Mouse (Mus musculus): ENCODE measurements around the gene Tbca.

Gene Tbca

DNA sequence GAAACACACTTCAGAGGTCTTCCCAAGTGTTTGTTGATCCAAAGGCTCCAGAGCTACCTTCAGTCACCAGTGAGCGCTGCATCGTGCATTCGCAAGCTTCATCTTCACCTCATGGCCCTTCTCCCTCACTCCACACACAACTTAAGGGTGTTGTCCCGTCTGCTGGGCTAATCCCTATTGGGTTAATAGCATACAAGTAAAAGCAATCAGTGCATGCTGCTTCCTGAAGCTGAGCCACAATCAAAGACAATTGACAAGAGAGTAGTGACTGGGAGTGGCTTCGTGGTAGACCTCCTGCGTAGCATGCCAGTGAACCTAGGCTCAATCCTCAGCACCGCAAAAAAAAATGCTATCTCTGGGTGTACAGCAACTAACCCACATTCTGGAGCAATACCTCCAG lies 59.2 kb downstream of the Tbca start:
- no peak for DNase-seq (ENCODE audit: low spot score)

DNA sequence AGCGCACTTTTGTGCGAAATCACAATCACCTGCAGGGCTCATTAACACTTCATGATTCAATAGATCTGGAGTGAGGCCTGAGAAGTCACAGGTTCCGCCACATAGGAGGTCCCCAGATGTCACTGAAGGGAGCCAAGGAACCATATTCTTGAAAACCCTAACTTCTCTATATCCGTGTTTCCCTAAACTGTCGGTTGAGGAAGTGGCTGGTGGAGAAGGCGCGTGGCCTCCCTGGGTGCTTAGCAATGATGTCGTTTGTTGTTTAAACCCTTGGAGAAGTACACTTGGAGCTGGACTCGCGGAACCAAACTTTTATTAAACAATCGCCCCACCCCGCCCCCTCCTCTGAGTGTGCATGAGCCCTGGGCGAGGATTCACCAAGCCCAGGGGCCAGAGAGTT lies 60.6 kb downstream of the Tbca start:
- no peak for DNase-seq (ENCODE audit: low spot score)

DNA sequence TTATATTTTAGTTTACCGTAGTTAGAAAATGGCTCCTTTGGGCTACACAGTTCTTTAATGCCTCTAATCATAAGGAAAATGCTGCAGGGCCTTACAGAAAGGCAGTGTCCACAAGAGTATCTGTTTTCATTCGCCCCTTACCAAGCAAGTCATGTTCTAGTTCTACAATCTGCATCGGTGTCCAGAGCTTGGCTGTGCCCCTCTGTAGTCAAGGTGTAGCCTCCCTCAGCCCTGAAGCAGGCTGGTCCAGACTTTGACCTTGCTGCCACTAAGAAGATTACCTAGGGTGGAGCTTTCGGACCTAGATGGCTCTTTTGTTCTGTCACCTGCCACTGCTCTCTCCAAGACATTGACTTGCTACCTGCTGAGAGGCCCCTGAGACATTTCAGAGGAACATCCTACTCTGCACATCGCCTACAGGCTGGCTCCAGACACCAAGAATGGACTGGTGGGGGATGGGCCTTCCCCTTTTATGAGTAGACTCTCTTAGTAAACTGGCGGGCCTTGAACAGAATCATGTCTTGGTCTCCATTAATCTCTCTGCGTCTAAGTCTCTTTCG lies 69.4 kb downstream of the Tbca start:
- DNase-seq (ENCODE audit: low spot score), result no peak

DNA sequence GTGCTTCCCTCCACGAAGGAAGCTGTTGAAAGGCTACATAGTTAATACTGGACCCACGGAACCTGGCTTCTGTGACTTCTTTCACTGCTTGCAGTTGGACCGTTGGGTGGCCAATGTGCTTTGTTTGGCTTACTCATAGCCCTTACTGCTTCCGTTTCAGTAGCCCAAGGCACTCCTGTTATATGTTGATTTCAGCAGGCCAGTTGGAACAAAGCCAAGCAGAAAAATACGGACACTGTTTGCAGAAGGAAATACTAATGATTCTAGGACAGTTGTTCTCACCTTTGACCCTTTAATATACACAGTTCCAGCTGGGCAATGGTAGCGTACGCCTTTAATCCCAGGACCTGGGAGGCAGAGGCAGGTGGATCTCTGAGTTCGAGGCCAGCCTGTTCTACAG lies 70.5 kb downstream of the Tbca start:
- DNase-seq (ENCODE audit: low spot score), result no peak

DNA sequence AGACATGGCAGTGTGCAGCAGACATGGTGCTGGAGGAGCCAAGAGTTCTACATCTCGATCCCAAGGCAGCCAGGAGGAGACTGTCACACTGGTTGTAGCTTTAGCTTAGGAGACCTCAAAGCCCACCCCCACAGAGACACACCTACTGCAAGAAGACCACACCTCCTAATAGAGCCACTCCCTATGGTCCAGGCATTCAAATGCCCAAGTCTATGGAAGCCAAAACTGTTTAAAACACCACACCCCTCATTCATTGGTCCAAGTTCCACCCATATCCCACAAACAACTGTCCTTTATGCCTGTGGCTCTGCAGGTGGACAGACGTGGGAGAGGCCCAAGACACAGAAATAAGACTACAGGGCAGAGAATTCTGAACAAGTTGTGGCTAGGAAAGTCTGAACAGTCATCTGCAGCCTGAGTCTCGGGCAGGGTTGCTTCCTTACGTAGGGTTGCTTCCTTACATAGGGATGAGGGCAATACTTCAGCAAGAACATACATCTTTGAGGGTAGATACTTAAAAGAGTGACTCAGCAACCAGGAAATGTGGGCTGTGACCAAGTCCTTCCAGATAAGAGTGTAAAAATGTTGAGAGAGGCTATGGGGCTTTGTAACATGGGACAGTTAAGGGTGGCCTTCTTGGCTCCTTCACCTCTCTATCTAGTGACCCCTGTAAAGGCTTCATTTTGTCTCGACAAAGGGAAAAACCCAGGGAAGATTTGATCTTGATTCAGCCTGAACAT lies 74.0 kb downstream of the Tbca start:
- no peak for DNase-seq (ENCODE audit: low spot score)

DNA sequence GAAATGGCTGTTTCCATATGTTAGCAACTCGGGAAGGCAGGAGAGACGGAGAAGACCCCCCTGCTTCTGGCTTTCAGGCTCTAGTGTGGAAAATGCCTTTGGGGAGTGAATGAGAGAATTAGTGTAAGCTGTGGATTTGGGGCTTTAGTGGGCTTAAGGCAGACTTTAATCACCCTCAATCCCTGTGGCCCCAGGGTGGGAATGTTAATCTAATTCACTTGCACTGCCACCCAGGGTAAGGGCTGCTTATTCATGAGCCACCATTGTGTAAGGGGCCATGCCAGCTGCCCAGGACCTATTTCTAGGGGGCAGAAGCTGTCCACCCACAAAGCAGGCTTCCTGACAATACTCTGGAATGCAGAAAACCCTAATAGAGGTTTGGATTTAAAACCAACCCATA lies 78.2 kb downstream of the Tbca start:
- no peak for DNase-seq (ENCODE audit: low spot score)

DNA sequence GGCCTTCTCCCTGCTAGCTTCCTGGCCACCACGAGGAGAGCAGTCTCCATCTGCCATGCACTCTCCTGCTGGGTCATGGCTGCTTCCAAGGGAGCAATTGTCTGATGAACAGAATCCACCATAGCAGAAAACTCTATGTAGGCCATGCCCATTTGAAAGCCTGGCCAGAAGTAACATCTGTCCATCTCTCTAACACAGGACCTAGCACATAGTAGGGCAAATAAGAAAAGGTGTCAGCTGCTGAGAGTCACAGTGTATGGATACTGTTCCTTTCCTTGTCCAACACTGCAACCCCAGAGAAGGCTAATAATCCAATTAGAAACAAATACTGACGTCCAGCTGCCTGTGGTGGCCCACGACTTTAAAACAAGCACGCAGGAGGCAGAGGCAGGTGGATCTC lies 79.1 kb downstream of the Tbca start:
- no peak for DNase-seq (ENCODE audit: low spot score)

DNA sequence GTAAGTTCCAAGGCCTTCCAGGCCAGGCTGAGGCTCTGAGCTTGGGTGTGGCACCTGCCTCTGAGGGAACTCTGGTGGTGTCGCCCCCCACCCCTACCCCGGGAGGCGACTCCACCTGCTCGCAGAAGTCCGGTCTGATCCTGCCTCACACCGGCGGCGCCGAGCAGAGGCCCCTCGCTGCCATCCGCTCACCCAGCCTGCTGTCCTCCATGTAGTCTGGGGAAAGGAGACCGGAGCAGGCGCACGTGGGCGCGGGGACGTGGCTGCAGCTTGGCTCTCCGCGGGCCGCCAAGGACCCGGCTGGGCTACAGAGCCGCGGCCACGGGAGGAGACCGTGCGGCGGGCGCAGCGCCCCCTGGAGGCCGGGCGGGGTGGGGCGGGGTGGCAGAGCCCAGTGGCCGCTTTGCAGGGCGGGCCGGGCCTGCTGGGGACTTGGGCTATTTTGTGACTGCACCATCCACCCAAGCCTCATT lies 79.8 kb downstream of the Tbca start:
- peak; percentile 22 for DNase-seq (ENCODE audit: low spot score)

DNA sequence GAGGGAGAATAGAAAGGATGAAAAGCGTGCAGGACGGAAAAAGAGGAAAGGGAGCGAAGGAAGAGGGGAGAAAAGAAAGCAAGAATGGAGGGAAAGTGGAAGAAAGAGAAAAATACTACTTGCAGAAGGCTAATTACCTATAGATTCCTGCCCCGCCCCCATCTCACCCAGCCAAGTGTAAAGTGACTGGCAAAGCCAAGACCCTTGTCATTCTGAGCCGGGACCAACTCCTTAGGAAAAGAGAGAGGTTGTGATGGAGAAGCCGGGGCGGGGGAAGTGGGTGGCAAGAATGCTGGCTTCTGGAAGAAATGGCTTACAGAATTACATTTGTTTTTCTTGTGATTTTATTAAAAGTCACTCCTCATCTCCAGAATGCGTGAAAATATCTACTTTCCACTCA lies 80.8 kb downstream of the Tbca start:
- DNase-seq (ENCODE audit: low spot score), result no peak

DNA sequence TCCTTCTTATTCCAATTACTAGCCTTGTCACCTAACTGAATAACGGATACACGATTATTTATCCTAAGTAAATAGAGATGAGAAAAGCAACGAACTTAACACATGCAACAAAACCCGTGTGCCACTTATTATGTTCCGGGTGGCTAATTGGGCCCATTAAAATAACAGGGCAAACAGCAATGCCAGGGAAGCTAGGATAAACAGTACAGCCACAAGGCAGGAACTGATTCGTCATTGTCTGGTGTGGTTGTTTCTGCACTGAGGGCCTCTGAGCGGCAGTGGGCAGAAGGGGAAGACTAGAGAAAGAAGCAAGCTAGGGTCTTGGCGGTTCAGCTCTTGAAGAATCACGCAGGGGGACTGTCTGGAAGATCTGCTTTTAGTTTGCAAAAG lies 81.4 kb downstream of the Tbca start:
- DNase-seq (ENCODE audit: low spot score), result no peak

DNA sequence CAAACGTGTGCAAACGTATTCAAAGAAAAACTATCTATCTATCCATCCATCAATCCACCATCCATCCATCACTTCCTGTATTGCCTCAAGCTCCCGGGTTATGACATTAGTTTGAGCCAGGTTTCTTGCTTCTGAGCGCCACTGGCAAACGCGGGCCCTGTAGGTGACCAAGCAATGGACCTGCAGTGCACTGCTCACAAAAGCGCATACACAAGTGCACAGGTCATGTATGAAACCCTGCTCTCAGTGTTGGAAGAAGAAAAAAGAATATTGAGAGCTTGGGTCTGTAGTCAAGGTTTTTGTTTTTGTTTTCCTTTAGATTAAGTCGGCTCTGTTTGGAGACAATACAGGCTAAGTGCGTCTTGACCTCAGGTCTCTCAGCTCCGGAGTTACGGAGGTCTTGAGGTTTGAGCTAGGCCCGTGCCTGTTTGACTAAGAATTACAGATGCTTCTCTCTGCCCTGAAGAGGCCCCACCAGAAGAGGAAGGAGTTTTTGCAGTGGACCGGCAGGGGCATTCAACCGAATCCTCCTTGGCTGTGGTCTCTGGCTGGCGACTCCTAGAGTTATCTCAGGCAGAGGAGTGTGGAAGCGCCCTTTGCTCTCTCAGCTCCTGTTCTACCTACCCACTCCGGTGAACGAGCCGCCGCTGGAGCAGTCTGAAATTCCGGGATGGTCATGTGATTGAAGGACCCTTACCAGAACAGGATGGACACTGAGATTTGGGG lies 81.9 kb downstream of the Tbca start:
- no peak for DNase-seq (ENCODE audit: low spot score)

DNA sequence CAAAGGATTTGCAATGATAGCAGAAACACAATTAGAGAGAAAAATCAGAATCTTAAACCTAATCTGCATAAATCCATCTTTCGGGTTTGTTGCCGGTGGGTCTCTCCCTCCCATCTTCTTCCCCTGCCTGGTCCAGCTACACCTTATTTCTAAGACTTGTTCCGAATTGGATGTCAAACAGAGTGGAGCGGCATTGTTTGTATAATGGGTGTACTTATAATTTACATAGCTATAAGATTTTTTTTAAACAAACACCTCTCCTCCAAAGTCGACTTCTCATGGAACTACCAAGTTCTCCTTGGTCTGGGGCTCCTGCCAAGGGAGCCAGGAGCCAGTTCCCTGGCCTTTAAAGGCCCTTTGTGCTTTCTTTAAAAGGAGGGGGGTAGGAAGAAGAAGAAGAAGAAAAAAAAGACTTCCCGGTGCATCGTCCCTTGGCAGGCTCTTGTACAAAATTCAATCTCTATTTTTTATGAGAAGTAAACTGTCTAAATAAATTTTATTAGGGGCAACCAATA lies 83.2 kb downstream of the Tbca start:
- no peak for DNase-seq (ENCODE audit: low spot score)

DNA sequence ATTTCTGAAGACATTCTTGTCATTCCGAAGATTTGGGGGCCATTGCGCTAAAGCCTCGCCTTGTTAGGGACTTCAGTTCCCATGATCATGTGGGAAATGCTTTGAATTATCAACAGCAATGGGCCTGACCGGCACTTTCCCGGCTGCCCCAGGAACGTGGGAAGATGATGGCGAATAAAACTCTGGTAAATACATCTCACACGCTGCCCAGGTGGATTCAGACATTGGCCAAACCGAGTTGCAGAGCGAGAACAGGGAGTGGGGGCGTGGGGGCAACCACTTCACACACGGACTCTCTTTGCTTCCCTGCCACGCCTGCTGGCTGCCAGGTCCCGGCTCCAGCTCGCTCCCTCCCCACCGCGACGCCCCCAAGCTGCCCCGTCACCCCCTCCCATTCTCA lies 83.7 kb downstream of the Tbca start:
- no peak for DNase-seq (ENCODE audit: low spot score)

DNA sequence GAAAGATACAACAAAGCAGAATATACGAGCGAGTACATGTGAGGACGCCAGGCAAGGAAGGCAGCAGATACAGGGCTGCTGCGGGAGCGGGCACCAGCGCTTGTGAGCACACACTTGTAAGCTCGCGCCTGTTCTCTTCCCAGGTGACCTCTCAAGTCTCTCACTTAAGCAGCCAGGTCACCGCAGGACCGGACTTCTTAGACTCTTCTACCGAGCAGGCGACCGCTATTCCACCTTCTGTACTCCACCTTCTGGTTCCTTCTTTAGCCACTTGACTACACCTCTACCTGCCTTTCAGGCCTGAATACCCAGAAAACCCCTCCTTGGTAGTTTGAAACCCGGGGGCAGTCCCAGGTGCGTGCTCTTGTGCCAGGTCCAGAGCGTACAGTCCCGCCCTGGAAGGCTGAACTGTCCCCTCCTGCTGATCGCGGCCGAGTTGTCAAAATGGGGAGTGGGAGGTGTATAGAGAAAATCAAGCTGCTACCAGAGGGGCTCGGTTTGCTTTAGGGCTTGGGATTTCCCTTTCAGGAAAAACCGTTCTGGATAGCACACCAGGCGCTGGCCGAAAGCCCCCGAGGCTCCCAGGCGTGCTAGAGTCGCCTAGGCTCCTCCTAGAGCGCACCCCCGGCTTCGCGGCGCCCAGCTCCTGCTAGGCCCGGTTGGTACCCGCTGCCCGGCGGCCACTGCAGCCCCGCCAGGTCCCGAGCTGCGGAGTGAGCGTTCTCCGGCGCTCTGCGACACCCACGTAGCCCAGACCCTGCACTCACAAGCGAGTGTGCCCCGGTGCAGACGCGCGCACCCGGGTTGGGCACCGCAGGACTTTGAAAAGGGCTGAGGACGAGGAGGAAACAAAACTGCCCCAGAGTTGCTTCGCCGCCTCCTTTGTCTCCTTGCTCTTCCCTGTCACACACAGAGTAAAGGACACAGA lies 84.7 kb downstream of the Tbca start:
- no peak for DNase-seq (ENCODE audit: low spot score)

DNA sequence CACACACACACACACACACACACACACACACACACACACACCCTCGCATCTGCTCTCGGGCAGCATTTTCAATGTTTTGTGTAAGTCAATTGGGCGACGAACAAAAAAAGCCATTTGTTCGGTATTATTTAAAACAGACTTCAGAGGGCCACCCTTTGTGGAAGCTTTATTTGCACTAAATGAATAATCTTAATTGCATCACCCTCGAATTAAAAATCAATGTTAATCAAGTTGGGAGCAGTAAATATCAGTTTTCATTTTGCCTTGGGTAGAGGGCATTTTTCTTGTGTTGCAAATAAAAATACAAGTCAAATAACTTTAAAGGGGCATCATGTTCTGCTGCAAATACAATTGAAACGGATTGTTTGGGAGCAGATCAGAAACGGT lies 85.3 kb downstream of the Tbca start:
- no peak for DNase-seq (ENCODE audit: low spot score)

DNA sequence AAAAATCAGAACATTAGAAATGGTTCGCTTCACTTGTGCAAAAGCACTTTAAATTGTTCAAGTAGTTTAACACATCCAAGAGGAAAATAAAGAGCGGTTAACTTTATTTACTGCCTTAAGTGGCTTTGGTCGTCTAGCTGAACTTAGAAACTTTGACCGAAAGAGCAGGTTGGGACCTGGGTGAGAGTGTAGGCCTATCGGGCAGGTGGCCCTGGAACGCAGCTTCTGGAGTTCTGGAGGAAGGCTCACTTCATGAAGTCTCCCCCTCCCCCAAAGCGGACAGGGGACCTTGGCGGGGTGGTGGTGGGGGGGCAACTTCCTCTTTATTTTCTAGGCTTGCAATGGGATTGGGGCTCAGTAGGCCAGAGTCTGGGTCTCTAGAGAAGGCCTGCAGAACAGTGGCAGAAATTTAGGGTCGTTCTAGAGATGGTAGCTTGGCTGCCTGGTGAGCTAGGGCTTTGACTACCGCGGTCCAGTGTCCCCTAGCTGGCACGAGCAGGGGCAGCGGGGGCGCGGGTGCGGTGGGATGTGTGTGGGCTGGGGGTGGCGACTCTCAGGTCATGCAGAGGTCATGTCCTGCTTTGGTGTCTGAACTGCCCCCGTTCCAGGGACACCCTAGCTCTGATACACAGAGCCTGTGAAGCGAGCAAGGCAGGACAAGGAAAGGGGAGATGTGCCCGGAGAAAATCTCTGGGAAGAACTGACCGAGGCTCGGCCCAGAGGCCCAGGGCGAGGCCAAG lies 86.1 kb downstream of the Tbca start:
- no peak for DNase-seq (ENCODE audit: low spot score)

DNA sequence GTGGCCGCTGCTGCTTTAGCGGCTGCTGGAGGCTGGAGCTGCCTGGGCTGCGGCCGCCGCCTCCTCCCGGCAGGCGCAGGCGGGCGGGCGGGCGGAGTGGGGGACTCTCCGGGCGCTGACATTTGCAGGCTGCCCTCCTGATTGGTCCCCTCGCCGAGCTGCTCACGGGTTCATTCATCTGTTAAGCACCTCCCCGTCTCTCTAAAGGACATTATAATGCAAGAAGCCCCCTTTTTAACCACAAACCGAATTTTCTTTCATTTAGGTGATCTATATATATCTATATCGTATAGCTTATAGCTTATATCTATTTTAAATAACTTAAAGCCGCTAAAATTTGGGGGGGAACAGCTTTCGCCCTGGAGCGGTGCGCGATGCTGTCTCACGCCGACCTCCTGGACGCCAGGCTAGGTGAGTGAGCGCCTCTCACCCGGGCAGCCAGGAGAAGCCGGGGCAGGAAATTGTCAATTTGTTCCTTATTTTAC lies 86.7 kb downstream of the Tbca start, which contains the start of gene Otp:
Gene Otp, plus strand, starts transcription at position 207 of the 485 bp plus-strand sequence.
- DNase-seq (ENCODE audit: low spot score), result no peak

DNA sequence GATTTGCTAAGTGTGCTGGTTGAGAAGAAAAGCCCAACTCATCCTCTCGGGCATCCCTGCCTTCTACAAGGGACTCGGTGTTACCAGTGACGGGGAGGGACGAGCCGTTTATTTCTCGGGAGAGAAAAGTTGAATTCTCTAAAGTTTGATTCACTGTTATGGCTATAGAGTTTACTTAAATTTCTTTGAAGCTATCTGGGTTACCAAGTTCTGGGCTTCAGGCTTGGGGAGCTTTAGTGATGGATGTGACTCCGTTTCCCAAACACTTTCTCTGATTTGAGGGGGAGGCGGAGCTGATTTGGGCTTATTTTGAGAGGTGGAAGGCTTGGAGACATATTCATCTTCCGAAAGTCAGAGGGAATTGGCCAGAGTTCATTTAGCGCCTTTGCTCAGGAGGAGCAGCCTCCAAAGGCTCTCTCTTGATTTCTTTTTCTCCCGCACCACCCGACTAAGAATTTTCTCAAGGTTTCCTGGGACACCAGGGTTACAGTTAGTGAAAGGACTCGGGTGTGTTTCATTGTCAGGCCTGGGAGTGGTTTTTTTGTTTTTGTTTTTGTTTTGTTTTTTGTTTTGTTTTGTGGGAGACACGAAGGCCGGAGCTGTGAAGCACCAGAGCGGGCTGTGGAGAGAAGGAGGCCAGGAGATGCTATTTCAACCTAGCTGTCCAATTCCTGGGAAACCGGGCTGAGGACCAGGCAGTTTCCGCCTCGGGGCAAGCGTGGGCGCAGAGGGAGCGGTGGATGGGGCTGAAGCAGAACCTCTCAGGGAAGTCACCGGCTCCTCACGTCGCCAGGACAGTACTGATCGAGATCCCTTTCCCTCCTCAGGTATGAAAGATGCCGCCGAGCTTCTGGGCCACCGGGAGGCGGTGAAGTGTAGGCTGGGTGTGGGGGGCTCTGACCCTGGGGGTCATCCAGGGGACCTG lies 87.8 kb downstream of the Tbca start:
- no peak for DNase-seq (ENCODE audit: low spot score)

DNA sequence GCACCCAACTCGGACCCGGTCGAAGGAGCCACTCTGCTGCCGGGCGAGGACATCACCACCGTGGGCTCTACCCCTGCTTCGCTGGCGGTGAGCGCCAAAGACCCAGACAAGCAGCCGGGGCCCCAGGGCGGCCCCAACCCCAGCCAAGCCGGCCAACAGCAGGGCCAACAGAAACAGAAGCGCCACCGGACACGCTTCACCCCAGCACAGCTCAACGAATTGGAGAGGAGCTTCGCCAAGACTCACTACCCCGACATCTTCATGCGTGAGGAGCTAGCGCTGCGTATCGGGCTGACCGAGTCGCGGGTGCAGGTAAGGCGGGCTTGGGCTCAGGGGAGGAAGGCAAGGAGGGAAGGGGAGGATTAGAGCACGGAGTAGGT lies 88.5 kb downstream of the Tbca start:
- DNase-seq (ENCODE audit: low spot score), result no peak
